Mouse (Mus musculus): ENCODE data around the gene Apopt1.

Apopt1 gene

DNA sequence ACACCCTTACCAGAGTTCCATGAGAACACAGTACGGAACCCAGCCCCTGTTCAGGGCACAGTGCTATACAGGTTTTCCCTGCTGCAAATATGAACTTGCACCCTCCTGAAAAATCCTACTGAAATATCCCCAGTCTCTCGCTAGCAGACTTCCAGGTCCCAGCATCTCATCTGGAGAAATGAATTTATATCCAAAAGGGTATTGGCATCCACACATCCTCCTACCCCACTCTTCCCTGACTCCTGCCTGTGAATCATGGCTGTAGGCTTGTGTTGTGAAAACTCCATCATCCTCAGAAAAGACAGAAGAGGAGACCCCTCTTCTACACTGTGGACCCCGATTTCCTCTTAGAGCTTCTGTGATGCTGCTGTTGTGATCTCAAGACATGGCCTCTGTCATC lies 37.7 kb downstream of the Apopt1 start:
- DNase-seq, result no peak

DNA sequence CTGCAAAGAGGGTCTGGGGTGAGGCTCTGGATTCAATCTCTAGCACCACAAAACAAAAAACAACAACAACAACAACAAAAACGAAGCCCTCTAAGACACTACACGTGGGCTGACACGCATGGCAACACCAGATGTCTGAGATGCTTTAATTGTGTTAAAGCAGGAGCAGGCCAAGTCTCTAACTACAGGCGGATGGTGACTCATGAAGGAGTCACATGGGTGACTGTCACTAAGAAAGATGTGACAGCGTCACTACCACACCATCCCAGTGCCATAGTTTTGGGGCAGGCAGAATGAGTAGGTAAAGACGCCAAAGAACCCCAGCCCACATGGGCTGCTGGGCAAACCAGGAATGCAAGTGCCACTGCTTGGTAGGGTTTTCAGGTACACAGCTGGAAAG lies 39.4 kb downstream of the Apopt1 start:
- no peak for DNase-seq

DNA sequence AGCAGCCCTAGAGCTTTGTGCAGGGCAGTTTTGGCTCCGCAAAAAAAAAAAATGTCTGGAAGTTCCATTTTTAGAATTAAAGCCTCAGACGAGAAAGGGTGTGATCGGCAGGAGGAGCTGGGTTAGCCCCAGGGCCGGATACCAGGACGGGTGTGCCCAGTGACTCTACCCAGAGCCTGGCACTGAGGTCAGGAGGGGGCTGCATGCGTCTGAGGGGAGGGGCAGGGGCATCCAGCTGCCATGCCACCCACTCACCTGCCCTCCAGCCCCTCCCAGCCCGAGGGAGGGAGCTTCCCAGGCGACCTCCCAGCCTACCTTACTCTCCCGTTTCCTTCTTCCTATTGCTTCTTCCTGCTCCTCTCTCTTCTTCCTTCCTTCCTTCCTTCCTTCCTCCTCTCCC lies 40.3 kb downstream of the Apopt1 start:
- no peak for DNase-seq

DNA sequence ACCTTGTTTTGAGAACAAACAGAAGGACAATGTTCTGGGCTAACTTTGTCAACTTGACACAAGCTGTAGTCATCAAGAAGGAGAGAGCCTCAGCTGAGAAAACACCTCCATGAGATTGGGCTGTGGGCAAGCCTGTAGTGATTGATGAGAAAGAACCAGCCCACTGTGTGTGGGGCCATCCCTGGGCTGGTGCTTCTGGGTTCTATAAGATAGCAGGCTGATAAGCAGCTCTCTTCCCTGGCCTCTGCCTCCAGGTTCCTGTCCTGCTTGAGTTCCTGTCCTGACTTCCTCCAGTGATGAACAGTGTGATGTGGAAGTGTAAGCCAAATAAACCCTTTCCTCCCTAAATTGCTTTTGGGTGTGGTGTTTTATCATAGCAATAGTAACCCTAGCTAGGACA lies 41.6 kb downstream of the Apopt1 start:
- DNase-seq, result no peak

DNA sequence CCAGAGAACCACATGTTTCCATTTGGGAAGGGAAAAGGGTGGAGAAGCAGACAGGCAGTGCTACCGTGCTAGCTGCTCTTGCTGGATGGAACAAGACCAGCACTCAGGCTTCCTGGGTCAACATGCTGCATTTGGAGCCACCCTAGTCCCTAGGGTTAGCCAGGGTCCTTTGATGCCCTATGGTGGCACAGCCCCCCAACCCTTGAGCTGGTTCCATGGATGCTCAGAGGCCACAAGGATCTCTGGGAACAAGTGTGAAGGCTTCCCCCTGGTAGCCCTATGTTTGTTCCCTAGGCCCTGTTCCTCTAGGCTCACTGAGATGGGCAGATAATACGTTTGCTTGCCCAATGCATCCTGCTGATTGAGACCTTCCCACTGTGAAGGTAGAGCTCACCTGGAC lies 42.2 kb downstream of the Apopt1 start:
- DNase-seq, result no peak

DNA sequence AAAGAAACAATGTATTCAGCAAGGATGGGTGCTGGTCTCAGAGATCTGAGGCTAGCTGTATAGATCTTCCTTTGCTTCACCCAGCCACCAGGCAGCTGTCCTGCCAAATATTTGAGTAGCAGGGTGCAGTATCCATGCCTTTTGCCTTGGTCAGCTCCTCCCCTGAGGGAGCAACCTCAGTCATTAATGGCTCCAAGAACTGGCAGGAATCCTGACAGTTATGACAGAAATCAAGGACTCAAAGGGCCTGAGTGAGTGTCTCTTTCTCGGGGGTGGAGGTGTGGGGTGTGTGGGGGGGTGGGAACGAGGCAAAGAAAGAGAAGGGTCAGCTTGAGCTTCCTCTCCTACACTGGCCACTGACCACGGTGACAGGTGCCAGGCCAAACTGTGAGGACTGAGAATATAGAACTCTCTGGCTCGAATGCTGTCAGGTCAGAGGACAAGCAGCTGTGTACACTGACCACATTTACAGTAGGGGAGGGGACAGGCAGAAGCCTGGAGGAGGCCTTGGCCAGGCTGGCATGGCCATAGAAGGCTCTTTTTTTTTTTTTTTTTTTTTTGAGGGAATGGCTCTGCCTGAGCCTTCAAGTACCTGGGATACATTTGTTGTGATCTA lies 43.1 kb downstream of the Apopt1 start:
- DNase-seq, result no peak

DNA sequence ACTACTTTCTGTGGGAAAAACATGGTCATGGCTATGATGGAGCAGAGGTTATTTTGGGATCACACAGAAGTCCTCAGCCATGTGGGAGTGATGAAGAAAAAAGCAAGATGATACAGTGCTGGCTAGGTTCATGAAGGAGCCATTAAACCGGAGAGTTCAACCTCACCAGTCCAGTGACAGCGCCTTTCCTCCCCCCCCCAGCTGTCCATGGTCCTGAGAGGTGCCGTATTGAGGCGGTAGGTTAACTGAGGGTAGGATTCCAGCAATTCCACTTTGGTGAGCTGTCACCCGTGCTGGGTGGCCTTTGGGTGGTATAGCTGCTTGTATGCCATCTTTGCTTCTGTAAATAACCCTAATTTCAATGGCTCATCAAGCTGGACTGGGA lies 43.6 kb downstream of the Apopt1 start:
- no peak for DNase-seq

DNA sequence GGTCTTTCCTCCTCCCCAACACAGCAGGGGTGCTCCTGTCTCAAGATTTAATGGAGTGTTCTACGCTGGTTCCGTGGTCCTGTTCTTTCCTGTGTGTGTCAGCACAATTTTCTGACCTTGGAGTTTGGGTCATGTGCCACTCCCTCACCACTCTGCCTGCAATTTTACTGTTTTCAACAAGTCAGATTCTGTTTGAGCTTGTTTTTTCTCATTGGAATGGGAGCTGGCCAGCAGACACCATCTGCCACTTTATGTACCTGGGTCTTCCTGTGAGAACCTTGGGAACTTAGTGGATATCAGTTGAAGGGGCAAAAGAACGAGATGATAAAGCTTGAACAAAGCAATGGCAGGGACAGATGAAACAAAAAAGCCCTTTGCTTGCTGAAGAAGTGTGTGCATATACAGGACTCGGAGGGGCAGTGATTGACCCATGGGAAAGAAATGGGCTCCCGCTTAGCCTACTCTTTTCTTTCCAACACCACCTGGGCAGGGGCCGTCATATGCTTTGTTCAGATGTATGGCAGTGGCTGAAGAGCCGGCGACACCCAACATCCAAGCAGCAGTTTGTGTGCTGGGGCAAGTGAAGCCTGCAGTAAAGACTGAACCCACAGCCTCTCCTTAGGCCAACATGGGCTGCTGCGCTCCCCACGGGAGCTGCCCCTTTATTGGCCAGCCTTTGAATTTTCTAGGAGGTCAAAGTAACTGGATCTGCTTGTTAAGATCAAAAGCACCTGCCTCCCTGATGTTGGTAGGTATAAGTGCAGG lies 44.7 kb downstream of the Apopt1 start:
- DNase-seq, result no peak

DNA sequence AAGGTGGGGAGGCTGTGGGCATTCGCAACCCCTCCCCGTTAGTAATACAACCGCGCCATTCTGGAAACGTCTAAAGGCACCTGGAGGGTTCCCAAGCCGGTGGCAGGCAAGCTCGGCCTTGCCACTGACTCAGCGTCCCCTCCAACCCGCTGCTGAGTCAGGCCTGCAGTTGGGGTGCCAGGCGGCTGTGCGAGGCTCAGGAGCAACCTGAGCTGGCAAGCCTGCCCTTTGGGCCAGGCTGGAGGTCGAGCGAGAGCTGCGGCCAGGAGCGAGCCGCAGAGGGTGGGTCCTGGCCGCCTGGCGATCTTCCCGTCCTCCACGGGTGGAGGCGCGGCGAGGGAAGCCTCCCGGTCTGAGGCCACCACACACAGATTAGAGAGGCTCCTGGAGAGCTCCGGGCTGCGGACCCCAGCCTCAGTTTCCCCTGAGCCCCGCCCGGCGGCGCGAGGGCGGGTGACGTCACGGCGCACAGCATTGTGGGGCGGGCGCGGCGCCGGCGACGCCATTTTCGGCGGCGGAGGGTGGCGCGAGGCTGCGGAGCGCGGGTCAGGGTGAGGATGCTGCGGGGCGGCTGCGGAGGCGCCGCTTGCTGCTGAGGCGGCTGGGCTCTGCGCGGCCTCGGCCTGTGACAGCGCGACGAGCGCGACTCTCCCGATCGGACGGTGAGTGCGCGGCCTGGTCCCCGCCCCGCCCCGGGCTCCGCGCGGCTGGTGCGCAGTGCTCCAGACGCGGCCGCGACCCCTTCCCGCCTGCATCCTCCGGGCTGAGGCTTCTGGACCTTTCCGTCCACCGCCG lies 45.5 kb downstream of the Apopt1 start, which contains the start of gene Klc1:
Gene Klc1 (plus strand): TSS at position 469 of the 795 bp plus-strand sequence.
- DNase-seq, result peak; percentile 78 to 85

DNA sequence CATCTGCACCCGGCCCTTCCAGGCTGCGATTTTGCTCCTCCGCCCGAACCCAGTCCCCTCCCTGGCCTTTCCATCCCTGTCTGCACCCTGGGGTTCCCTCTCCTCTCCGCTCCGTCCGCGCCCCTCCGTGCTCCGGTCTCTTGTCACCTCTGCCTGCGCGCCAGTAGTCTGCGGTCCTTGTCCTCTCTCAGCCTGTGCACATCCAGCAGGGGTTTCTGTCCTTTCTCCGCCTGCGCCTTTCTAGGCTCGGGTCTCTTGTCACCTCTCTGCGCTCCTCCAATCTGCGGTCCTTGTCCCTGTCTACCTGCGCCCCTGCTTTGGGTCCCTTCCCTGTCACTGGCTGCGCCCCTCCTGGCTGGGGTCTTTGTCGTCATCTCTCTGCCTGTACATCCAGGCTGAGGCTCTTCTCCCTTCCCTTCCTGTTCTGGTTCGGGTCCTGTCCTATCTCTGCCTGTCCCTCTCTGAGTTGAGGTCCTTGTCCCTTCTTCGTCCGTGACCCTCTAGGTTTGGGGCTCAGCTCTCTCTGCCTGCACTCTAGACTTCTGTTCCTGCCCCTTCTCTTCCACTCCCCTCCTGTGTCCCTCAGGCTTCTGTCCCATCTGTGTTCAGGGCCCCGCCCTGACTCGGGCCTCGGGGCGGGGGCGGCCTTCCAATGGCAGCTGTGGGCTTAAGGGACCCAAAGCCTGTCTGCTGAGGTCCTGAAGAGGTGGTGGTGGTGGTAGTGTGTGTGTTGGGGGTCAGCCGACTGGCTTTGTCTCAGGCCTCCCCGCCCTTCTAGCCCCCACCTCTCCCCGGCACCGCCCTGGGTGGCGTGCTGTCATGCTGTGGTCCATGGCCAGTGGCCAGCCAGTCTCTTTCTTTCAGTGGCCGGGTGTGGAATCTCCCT lies 46.4 kb downstream of the Apopt1 start:
- DNase-seq, result peak; percentile 69 to 83

DNA sequence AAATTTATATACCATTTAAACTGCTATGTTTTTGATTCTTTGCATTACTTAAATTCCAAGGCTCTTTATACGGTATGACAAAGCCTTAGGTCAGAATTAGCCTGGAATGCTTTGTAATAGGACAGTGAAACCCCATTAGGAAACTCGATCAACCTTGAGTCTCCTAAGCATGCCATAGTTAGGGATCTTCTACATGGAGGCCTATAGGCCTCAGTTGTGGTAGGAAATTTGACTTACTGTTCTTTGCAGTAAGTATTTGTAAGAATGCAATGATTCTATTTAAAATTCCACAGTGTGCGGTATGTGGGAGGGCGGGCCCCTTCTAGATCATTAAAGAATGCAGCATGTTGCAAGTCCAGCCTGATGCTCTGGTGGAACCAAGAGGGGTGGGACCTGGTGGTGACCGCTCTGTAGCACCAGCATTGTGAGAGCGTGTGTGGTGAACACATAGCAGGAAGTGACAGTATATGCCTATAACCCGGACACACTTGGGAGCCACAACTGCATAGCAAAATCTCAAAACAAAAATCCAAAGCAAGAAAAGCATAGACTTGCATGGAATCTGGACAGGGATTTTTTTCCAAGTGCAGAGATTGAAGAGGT lies 47.3 kb downstream of the Apopt1 start:
- no peak for DNase-seq

DNA sequence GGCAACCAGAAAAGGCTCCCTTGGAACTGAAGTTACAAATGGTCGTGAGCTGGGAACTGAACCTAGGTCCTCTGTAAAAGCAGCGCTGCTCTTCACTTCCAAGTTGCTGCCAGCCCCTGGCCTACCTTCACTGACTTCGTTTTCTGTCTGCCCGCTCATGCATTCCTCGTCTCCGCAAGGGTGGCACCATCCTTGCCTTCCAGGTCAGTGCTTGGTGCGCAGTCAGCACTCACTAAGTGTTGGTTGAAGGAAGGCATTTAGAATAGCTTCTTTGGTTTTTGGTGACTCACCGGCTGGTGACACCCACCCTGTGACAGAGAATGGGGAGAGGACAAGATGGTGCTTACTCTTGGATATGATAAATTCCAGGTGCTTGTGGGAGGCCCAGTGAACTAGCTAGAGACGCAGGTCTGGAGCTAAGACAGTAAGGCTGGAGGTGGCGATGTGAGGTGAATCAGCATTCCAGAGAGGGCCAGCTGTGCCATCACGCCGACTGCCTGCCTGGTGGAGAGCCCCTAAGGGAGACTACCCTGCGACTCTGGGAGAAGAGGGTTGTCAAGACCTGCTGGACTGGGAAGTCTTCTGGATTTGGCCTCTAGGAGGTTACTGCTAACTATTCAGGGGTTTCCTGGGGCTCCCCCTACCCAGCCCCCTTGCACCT lies 49.7 kb downstream of the Apopt1 start:
- no peak for DNase-seq

DNA sequence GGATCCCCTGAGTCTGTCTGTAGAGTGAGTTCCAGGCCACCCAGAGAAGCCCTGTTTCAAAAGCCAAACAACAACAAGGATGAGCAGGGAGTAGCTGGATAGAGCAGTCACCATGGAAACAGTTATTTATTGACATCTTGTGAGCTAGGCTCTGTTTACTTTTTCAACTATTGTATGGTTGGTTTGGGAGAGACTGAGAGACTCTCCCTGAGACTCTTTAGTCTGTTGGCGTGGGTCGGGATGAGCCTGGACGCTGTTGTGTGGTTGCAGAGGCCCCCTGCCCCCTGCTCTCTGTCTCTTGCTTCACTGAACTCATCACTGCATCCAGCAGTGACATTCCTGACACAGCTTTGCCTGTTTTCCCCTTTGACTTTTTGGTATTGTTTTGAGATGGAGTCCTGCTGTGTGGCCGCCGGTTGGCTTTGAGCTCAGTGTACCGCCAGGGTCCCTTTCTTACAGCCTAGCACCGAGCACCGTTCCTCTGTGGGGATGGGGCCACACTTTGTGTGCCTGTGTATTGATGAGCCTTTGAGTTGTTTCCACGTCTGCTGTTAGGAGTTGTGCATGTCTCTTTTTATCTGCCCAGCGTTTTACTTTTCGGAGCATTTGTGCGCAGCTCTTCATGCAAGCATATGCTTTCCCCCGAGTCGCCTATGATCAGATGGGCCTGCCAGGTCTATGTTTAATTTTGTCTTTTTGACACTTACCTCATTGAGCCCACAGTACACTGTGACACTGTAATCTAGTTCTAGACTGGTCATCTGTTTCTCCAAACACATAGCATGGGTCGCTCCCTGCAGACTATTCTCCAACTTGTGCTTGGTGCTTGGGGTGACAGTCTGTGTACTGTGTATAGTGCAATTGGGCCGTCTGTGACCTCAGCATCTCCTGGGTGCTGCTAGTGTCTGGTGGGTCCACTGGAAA lies 53.5 kb downstream of the Apopt1 start:
- DNase-seq, result no peak

DNA sequence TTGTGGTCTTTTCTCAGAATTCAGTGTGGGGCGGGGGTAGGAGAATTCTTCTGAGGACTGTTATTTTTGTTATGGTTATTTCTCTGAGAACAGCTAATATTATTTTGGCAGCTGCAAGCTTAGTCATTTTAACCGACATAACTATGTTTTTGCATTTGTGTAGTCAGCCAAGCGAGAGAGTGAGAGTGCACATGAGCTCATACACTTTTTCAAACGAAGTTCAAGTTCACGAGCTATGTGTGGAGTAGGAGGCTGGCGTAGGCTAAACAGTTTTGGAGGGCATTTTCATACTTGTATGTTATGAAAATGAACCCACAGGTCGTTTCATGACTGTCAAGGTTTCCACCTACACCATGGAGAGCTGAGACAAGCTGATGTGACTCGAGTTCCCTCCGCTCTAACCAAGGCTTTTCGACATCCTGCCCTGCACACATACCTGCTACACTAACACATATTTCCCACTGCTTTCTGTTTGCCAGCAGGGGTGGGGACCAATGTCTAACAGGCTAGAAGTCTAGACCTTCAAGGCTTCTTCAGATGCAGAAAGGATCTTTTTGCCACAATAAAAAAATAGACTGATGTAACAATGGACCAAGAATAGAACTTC lies 55.4 kb downstream of the Apopt1 start:
- DNase-seq, result no peak

DNA sequence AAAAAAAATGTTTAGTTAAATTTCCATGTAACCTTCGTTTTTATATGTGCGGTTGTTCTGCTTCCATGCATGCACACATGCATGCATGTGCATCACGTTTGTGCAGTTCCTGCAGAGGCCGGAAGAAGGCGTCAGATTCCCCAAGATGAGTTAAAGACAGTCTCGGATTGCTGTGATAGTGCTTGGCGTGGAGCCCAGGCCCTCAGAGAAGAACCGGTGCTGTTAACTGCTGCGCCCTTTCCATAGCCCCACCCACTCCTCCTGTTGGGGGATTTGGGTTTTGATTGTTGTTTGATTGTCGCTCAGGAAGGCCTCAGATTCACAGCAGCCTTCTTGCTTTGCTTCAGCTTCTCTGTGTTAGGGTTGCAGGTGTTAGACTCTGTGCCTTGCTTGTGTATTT lies 56.2 kb downstream of the Apopt1 start:
- peak; percentile 79 to 84 for DNase-seq

DNA sequence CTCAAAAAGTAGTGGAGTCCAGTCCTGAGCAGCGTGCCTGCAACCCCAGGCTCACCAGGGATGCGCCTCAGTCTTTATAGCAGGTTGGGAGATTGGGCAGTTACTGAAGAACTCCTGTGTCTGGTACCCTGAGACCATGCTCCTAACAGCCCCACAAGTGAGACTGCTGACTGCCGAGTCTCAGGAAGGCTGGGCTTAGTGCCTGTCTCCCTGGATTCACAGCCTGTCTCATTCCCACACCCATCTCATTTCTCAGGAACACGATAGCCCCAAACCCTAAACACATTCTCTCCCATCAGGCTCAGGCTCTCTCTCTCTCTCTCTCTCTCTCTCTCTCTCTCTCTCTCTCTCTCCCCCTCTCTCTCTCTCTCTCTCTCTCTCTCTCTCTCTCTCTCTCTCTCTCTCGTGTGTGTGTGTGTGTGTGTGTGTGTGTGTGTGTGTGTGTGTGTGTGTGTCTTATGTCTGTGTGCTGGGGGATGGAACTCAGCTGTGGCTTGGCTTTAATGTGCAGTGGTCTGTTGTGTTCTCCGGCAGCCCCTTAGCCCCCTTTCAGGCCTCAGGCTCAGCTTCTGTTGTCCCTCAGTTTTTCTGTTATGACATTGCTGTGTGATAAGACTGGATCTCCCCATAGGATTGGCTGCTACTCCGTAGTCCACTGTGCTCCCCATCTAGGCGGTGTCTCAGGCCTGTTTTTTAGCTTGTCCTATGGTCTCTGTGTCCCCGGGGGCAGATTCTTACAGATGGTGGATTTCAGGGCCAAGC lies 56.9 kb downstream of the Apopt1 start:
- DNase-seq, result no peak

DNA sequence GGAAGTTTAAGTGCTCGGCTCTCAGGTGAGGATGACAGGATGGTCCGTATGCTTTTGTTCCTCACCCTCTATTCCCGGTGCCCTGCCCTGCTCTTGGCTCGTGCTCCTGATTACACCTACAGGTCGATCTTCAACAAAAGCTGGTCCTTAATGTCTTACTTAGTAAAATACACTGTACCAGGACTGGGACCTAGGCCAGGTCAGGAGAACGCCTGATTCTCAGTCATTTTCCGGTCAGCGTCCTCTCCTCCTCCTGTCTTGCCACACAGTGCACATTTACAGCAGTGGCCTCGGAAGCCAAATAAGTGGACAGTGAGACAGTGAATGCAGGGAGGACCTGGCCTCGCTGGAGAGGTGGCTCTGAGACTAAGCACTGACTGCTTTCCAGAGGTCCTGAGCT lies 57.6 kb downstream of the Apopt1 start:
- DNase-seq, result peak; percentile 32 to 46

DNA sequence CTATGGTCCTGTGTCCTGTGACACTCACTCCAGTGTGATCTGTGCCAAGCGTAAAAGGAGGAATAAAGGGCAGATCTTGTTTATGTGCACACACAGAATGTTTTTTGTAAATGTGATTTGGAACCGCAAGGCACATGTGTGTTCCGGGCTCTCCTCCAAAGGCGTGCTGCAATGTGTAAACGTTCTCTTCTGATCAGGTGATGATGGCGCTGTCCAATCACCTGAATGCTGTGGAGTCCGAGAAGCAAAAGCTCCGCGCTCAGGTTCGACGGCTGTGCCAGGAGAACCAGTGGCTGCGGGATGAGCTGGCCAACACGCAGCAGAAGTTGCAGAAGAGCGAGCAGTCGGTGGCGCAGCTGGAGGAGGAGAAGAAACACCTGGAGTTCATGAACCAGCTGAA lies 61.1 kb downstream of the Apopt1 start:
- DNase-seq, result no peak

DNA sequence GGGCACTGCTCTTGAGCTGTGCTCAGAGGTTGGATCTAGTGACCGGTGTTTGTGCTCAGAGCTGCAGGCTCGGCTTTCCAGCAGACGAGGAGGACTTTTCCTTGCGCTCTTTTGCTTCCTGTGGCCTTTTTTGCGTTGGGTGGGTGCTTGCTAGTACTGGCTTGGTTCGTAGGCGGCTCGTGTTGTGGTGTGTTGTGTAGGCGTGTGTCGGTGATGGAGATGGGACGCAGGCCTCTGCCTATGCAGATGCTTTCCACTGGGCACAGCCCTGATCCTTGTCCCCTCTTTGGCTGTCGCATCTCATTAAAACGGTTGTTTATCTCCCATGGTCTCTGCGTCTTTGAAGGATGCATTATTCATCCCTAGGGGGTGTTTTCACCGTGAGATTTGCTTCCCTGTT lies 61.8 kb downstream of the Apopt1 start:
- DNase-seq, result no peak
